Mouse (Mus musculus) small intestine, adult 2 months (tissue): ENCODE measurements around the gene Bpifb4.

Experiments
- CTCF ChIP-seq: fragments of 200-500 bp; IDR thresholded peaks from 2 replicates; pipeline ENCODE4 v1.5.1; 2012; ENCODE audit warnings: low read depth, mild to moderate bottlenecking, control low read depth, inconsistent platforms, low read length, moderate library complexity, mixed read lengths; ENCODE audit not compliant: insufficient replicate concordance, insufficient read length; ENCODE audit errors: extremely low read depth
- POLR2A ChIP-seq: fragments of 200-500 bp; IDR thresholded peaks from 2 replicates; pipeline ENCODE4 v1.6.1; 2012; ENCODE audit warnings: low read depth, mild to moderate bottlenecking, control low read depth, inconsistent platforms, low read length, moderate library complexity

GRCm38 (mm10) chr2:154000501-154000900 lies 62.5 kb downstream of the Bpifb4 start:
- TF ChIP-seq CTCF (no peak), POLR2A (no peak)
